Mouse (Mus musculus) liver, postnatal 0 days (tissue): ENCODE data around the gene Lrig3. TPM values are rescaled to one million over a fixed set of nuclear protein-coding genes. Genes with fewer than 3 reads are reported as not detected.
A peak's percentile ranks its signal among the peaks of the same experiment; 100 is the strongest.

ENCODE experiments used
- ATAC-seq: fragments of 200-750 bp; cut with Nextera tagmentation; 2 replicates; pipeline ENCODE4 v1.8.0; 2017; ENCODE audit warnings: mild to moderate bottlenecking, moderate library complexity
- DNase-seq: peaks from one replicate; pipeline ENCODE4 v3.0.0-alpha.2; 2016
- H3K27ac ChIP-seq: fragments of 300-500 bp; sonication (generic); 2 replicates; pipeline ENCODE4 v1.5.1; 2014; ENCODE audit warnings: antibody characterized with exemption, moderate library complexity, mild to moderate bottlenecking, low read depth
- H3K27me3 ChIP-seq: fragments of 300-500 bp; sonication (generic); 2 replicates; pipeline ENCODE4 v1.6.1; 2014; ENCODE audit warnings: low read length, control low read depth, mixed read lengths; ENCODE audit not compliant: insufficient read depth
- H3K36me3 ChIP-seq: fragments of 300-500 bp; sonication (generic); replicated peaks from 2 replicates; pipeline ENCODE4 v1.6.1; 2014; ENCODE audit warnings: mild to moderate bottlenecking, control low read depth, low read length, moderate library complexity, mixed read lengths; ENCODE audit not compliant: insufficient read depth
- H3K4me1 ChIP-seq: fragments of 300-500 bp; sonication (generic); 2 replicates; pipeline ENCODE4 v1.6.1; 2014; ENCODE audit warnings: antibody characterized with exemption, mild to moderate bottlenecking, control low read depth; ENCODE audit not compliant: insufficient read depth
- H3K4me2 ChIP-seq: fragments of 300-500 bp; sonication (generic); 2 replicates; pipeline ENCODE4 v1.6.1; 2014; ENCODE audit warnings: low read depth, mild to moderate bottlenecking, low read length, moderate library complexity, mixed read lengths
- H3K4me3 ChIP-seq: fragments of 300-500 bp; sonication (generic); 2 replicates; pipeline ENCODE4 v1.5.1; 2014; ENCODE audit warnings: low read depth, low read length
- H3K9ac ChIP-seq: fragments of 300-500 bp; sonication (generic); replicated peaks from 2 replicates; pipeline ENCODE4 v1.6.1; 2014; ENCODE audit warnings: mild to moderate bottlenecking, moderate library complexity
- H3K9me3 ChIP-seq: fragments of 300-500 bp; sonication (generic); 2 replicates; pipeline ENCODE4 v1.6.1; 2016; ENCODE audit warnings: mild to moderate bottlenecking, control low read depth, low read length, mixed read lengths
- CTCF ChIP-seq: sonication (generic); IDR thresholded peaks from 2 replicates; pipeline ENCODE4 v1.5.1; 2016; ENCODE audit warnings: antibody characterized with exemption, low read depth
- EP300 ChIP-seq: IDR thresholded peaks from 2 replicates; pipeline ENCODE4 v1.6.1; 2016; ENCODE audit warnings: antibody characterized with exemption, low read depth, mild to moderate bottlenecking
- WGBS: fragments of 180-500 bp; shearing (Covaris S2); extraction: QIAGEN DNeasy Blood & Tissue Kit; methylation state at CpG from one replicate; pipeline ENCODE4 v1.1.7; 2014; ENCODE audit not compliant: insufficient replicate concordance; 5-methylcytosine and 5-hydroxymethylcytosine counted together
- polyA plus RNA-seq: library from polyadenylated mRNA; unstranded; fragments of >200 nt; fragmentation: Nextera tagmentation; extraction: Ambion mirVana; gene quantifications from 2 replicates; pipeline ENCODE4 v1.2.1, GENCODE M21; 2015

Lrig3 gene
- polyA plus RNA-seq, 1 experiment from 2014 or later: 0.94 TPM

DNA sequence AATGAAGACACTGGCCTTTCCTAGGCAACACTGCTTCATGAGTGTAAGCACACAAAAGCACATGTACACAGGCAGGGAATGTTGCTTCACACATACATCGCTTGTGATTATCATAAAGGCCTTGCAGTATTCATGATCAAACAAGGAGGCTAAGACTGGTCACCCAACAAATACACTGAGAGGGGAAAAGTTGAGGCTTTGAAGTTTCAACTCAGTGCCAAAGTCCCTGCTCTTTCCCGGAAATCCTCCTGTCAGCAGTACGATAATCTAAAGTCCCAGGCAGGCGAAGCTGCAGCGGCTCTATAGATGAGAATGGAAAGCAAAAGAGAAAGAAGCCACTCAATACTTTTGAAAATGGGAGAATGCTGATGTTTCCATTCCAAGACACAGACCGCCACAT is 32.6 kb upstream of the Lrig3 start:
- Histone ChIP-seq H3K9ac (no peak overlapping the region), H3K4me1 (0 out of 2 replicates have a peak, but pooled peaks cover 2% of the 10 kb centered on the region), H3K27me3 (no peaks in the 10 kb centered on the region), H3K36me3 (no peaks in the 10 kb centered on the region), H3K4me3 (no peak overlapping the region), H3K9me3 (no peaks in the 10 kb centered on the region), H3K4me2 (no peak overlapping the region), H3K27ac (no peak overlapping the region)
- peak; percentile 21 for DNase-seq
- peak; percentile 26 for ATAC-seq
- TF ChIP-seq EP300 (no peak), CTCF (no peak)
- 47% methylated on average over 6 of the region's 6 CpGs for WGBS

- Histone ChIP-seq H3K27me3 (no peaks in the 10 kb centered on the region), H3K4me2 (no peak overlapping the region), H3K9ac (no peak overlapping the region), H3K4me1 (0 out of 2 replicates have a peak, but pooled peaks cover 2% of the 10 kb centered on the region), H3K9me3 (no peaks in the 10 kb centered on the region), H3K36me3 (no peaks in the 10 kb centered on the region), H3K27ac (no peak overlapping the region), H3K4me3 (no peak overlapping the region)
- WGBS: 64% methylated on average over 3 of the region's 3 CpGs
- no peak for ATAC-seq
- no peak for DNase-seq
- TF ChIP-seq CTCF (no peak), EP300 (no peak)
Measured at GRCm38 (mm10) chr10:125934095-125934494, 31.9 kb upstream of the Lrig3 start.

- 0 out of 2 replicates have a peak, but pooled peaks cover 2% of the 10 kb centered on the region for H3K4me1 ChIP-seq
- no peaks in the 10 kb centered on the region for H3K27me3 ChIP-seq
- TF ChIP-seq EP300 (no peak), CTCF (no peak)
- no peak for DNase-seq
- H3K27ac ChIP-seq: no peak overlapping the region
- ATAC-seq: no peak
- no peaks in the 10 kb centered on the region for H3K36me3 ChIP-seq
- no peak overlapping the region for H3K4me2 ChIP-seq
- no peak overlapping the region for H3K9ac ChIP-seq
- 35% methylated on average over 11 of the region's 11 CpGs for WGBS
- no peak overlapping the region for H3K4me3 ChIP-seq
- H3K9me3 ChIP-seq: no peaks in the 10 kb centered on the region
Measured at GRCm38 (mm10) chr10:125937517-125938497, 28.2 kb upstream of the Lrig3 start.

GRCm38 (mm10) chr10:125938528-125939402 is 27.2 kb upstream of the Lrig3 start:
- ATAC-seq (no peak), DNase-seq (no peak)
- WGBS: 74% methylated on average over 12 of the region's 12 CpGs
- no peak overlapping the region for H3K4me2 ChIP-seq
- TF ChIP-seq EP300 (no peak), CTCF (no peak)
- H3K9me3 ChIP-seq: no peaks in the 10 kb centered on the region
- H3K9ac ChIP-seq: no peak overlapping the region
- no peak overlapping the region for H3K27ac ChIP-seq
- H3K4me1 ChIP-seq: no peaks in the 10 kb centered on the region
- no peak overlapping the region for H3K4me3 ChIP-seq
- H3K27me3 ChIP-seq: no peaks in the 10 kb centered on the region
- H3K36me3 ChIP-seq: no peaks in the 10 kb centered on the region

- Histone ChIP-seq H3K9me3 (no peaks in the 10 kb centered on the region), H3K36me3 (no peaks in the 10 kb centered on the region), H3K27ac (no peak overlapping the region), H3K27me3 (no peaks in the 10 kb centered on the region), H3K4me1 (no peaks in the 10 kb centered on the region), H3K4me3 (no peak overlapping the region), H3K9ac (no peak overlapping the region), H3K4me2 (no peak overlapping the region)
- 55% methylated on average over 11 of the region's 11 CpGs for WGBS
- ATAC-seq (no peak), DNase-seq (no peak)
- no peak for TF ChIP-seq EP300
- no peak for TF ChIP-seq CTCF
Measured at GRCm38 (mm10) chr10:125940316-125941059, 25.5 kb upstream of the Lrig3 start.
